Mouse (Mus musculus) heart, adult 2 months (tissue): ENCODE data around the gene Dck. TPM values are rescaled to one million over a fixed set of nuclear protein-coding genes. Genes with fewer than 3 reads are reported as not detected.

Experiments used
- DNase-seq, 2 experiments: peaks; one replicate each; pipeline ENCODE4 v3.0.0; 2021
- H3K27ac ChIP-seq: fragments of 200-600 bp; 2 replicates; pipeline ENCODE4 v1.8.1; 2022
- H3K27me3 ChIP-seq: fragments of 200-500 bp; 2 replicates; pipeline ENCODE4 v1.6.1; 2012; ENCODE audit warnings: mild to moderate bottlenecking, low read length, inconsistent platforms, mixed read lengths; ENCODE audit not compliant: control insufficient read depth, insufficient read depth
- H3K36me3 ChIP-seq: fragments of 200-500 bp; 2 replicates; pipeline ENCODE4 v1.6.1; 2012; ENCODE audit warnings: low read length, inconsistent platforms; ENCODE audit not compliant: control insufficient read depth, insufficient read depth
- H3K4me1 ChIP-seq: fragments of 200-500 bp; 2 replicates; pipeline ENCODE4 v1.6.1; 2011; ENCODE audit warnings: low read length; ENCODE audit not compliant: control insufficient read depth, insufficient read depth
- H3K4me3 ChIP-seq: fragments of 200-600 bp; 2 replicates; pipeline ENCODE4 v1.8.1; 2022
- H3K79me2 ChIP-seq: fragments of 200-500 bp; replicated peaks from 2 replicates; pipeline ENCODE4 v1.6.1; 2012; ENCODE audit warnings: mild to moderate bottlenecking, inconsistent platforms, low read length, moderate library complexity, mixed read lengths; ENCODE audit not compliant: control insufficient read depth, insufficient read depth
- H3K9ac ChIP-seq: fragments of 200-500 bp; 2 replicates; pipeline ENCODE4 v1.6.1; 2012; ENCODE audit warnings: low read depth, mild to moderate bottlenecking, control low read depth, inconsistent platforms, low read length, mixed read lengths
- CTCF ChIP-seq: fragments of 200-600 bp; IDR thresholded peaks from 2 replicates; pipeline ENCODE4 v1.8.1; 2022; ENCODE audit warnings: antibody characterized with exemption, mild to moderate bottlenecking, moderate library complexity
- EP300 ChIP-seq: fragments of 200-500 bp; IDR thresholded peaks from 2 replicates; pipeline ENCODE4 v1.6.1; 2011; ENCODE audit warnings: low read depth, low read length, control low read depth; ENCODE audit not compliant: insufficient read depth
- POLR2A ChIP-seq: fragments of 200-500 bp; IDR thresholded peaks from 2 replicates; pipeline ENCODE4 v1.6.1; 2011; ENCODE audit warnings: mild to moderate bottlenecking, low read depth, low read length, control low read depth; ENCODE audit not compliant: insufficient read depth
- WGBS: fragments of 180-500 bp; shearing (Covaris S2); methylation state at CpG from one replicate; pipeline ENCODE4 v1.1.7; 2018; 5-methylcytosine and 5-hydroxymethylcytosine counted together
- intact Hi-C: fragments of 180-260 bp; cut with DNase I; formaldehyde crosslinking; loops from one replicate; pipeline ENCODE4 v1.15.1; 2025
- polyA plus RNA-seq: library from polyadenylated mRNA; depleted of rRNA; stranded (reverse); fragments of >200 nt; gene quantifications from 2 replicates; pipeline ENCODE4 v1.2.3, GENCODE M21; 2012
- total RNA-seq, 2 experiments: library from RNA; stranded (reverse); gene quantifications; 2 replicates each; pipeline ENCODE4 v1.2.3; 2021

Dck gene
- total and polyA plus RNA-seq, 3 experiments = 1.6 to 2.5 (median 2.3) TPM

DNA sequence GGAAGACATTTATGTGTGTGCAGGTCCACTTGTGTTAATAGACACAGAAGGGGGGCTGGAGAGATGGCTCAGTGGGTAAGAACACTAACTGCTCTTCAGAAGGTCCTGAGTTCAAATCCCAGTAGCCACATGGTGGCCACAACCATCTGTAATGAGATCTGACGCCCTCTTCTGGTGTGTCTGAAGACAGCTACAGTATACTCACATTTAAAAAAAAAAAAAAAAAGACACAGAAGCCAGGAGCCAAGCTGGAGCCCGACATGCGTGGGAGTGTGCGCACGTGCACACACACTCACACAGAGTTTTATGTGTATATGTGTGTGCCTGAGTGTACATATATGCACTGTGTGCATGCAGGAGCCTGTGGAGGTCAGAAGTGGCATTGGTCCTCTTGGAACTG, 2.2 kb upstream of the Dck start:
- Histone ChIP-seq H3K4me3 (no peak overlapping the region), H3K9ac (no peak overlapping the region), H3K36me3 (0 out of 2 replicates have a peak, but pooled peaks cover 2% of the 10 kb centered on the region), H3K4me1 (no peaks in the 10 kb centered on the region; the same call in 1 of the 2 replicates), H3K27me3 (no peaks in the 10 kb centered on the region), H3K27ac (no peak overlapping the region), H3K79me2 (no peaks in the 10 kb centered on the region)
- intact Hi-C loops = no loop called here
- 85% methylated on average over 5 of the region's 5 CpGs for WGBS
- DNase-seq = no peak
- TF ChIP-seq POLR2A = no peak
- peak; percentile 21; the same call in 1 of the 2 replicates for TF ChIP-seq CTCF
- no peak for TF ChIP-seq EP300

DNA sequence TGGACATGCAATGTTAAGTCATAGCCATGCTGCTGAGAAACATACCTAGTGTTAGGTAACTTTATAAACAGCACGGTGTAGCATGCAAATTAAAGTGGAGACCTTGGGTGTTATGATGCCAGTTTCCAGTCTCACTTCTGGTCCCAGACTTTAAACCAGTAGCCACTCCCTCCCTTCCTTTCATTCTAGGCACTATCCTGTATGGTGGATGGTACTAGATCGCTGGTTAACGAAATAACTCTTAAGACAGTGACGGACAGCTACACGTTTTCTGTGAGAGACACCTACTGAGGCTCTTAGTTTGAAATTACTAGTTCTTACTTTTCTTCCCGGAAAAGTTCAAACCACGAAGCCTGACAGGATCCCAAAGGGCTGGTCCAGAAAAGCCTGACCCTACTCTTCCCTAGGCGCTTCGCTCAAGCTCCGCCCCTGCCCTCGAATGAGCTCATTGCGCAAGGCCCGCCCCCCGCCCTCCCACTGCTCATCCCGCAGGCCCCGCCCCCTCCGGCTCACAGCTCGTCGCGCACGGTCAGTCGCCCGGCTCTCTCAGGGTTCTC, 288 bp upstream of the Dck start:
- WGBS = 1% methylated on average over 23 of the region's 23 CpGs
- intact Hi-C loops = loop anchor here (1.0 kb wide), 1 partner anchor 88 kb away; the partner anchor contains the start of gene Grsf1
- peak; percentile 42 for TF ChIP-seq POLR2A
- TF ChIP-seq CTCF = no peak
- 0 out of 2 replicates have a peak, but pooled peaks cover 2% of the 10 kb centered on the region for H3K36me3 ChIP-seq
- no peaks in the 10 kb centered on the region for H3K79me2 ChIP-seq
- peak overlapping the region; percentile 66 for H3K4me3 ChIP-seq
- no peak for DNase-seq
- peak overlapping the region; percentile 49 for H3K9ac ChIP-seq
- no peaks in the 10 kb centered on the region for H3K27me3 ChIP-seq
- H3K27ac ChIP-seq = peak overlapping the region; percentile 36
- no peaks in the 10 kb centered on the region; the same call in 1 of the 2 replicates for H3K4me1 ChIP-seq

DNA sequence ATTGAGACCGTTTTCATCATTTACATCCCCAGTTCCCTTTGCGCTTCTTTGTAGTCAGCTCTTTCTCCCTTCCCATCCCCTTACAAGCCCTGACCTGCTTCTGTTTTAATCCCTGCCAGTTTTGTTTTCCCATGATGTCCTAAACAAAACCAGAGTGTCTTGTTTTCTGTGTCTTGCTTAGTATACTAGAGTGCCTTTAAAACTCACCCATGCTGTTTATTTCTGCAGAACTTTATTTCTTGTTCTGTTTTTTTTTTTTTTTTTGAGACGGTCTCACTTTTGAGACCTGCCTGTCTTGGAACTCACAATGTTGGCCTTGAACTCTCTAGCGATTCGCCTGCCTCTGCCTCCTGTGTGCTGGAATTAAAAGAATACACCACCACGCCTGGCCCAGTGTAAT, 791 bp downstream of the Dck start:
- H3K79me2 ChIP-seq = no peaks in the 10 kb centered on the region
- H3K27me3 ChIP-seq = no peaks in the 10 kb centered on the region
- 20% methylated on average over 6 of the region's 6 CpGs for WGBS
- H3K4me1 ChIP-seq = no peaks in the 10 kb centered on the region; the same call in 1 of the 2 replicates
- peak overlapping the region; percentile 49; the same call in 1 of the 2 replicates for H3K27ac ChIP-seq
- 0 out of 2 replicates have a peak, but pooled peaks cover 2% of the 10 kb centered on the region for H3K36me3 ChIP-seq
- peak overlapping the region; percentile 80 for H3K9ac ChIP-seq
- intact Hi-C loops = loop anchor here (1.0 to 5.0 kb wide), 2 partner anchors 45 to 198 kb away; partner anchors contain the start of genes Mob1b and Rufy3
- DNase-seq = no peak
- H3K4me3 ChIP-seq = peak overlapping the region; percentile 66
- no peak for TF ChIP-seq POLR2A
- TF ChIP-seq EP300 = no peak
- TF ChIP-seq CTCF = no peak

DNA sequence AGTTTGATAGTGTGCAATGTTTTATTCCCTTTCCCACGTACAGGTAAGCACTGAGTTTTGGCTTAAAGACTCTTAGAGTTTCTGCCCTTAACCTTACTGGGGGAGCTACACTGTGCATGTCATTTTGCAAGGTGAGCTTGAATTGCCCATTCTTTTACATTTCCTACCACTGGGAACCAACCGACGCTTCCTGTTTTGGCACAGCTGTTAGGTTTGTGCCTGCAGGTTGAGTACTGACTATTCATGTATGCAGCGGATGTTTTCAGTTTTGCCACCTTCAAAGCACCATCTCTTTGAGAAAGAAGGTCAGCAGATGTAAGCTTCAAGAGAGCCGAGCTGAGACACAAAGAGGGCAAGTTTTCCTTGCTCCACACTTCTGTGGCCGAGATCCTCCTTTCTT, 1.3 kb downstream of the Dck start:
- intact Hi-C loops = loop anchor here (5.0 kb wide), 1 partner anchor 199 kb away; the partner anchor contains the start of gene Rufy3
- Histone ChIP-seq H3K27me3 (no peaks in the 10 kb centered on the region), H3K9ac (no peak overlapping the region), H3K36me3 (0 out of 2 replicates have a peak, but pooled peaks cover 2% of the 10 kb centered on the region), H3K4me1 (no peaks in the 10 kb centered on the region; the same call in 1 of the 2 replicates), H3K27ac (no peak overlapping the region), H3K79me2 (no peaks in the 10 kb centered on the region), H3K4me3 (no peak overlapping the region)
- peak in 1 of 2 experiments; percentile 9 for DNase-seq
- WGBS = 62% methylated on average over 6 of the region's 6 CpGs
- no peak for TF ChIP-seq EP300

DNA sequence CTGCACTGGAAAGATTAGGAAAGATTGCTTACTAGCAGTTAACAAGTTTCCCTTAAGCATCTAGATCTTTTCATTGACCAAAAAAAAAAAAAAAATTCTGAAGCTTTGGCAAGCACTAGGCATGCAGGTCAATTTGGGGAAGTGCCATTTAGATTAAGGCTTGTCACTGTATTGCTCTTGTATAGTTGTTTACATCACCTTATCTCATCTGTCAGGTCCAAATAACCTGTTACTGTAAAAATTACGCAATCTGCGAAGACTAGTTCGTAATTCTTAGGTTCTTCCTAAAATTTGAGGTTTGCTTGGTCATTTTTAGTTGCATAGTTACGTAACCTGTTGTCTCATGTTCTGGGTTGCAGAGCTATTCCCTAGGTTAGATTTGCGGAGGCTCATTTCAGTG, 2.1 kb downstream of the Dck start:
- no peak overlapping the region for H3K27ac ChIP-seq
- H3K36me3 ChIP-seq = 0 out of 2 replicates have a peak, but pooled peaks cover 2% of the 10 kb centered on the region
- no peaks in the 10 kb centered on the region for H3K27me3 ChIP-seq
- H3K79me2 ChIP-seq = no peaks in the 10 kb centered on the region
- H3K9ac ChIP-seq = no peak overlapping the region
- intact Hi-C loops = loop anchor here (5.0 kb wide), 1 partner anchor 200 kb away; the partner anchor contains the start of gene Rufy3
- no peak overlapping the region for H3K4me3 ChIP-seq
- no peaks in the 10 kb centered on the region; the same call in 1 of the 2 replicates for H3K4me1 ChIP-seq
- DNase-seq = no peak
- TF ChIP-seq CTCF = no peak
- TF ChIP-seq EP300 = no peak
- TF ChIP-seq POLR2A = no peak
- WGBS = 86% methylated on average over 5 of the region's 5 CpGs

DNA sequence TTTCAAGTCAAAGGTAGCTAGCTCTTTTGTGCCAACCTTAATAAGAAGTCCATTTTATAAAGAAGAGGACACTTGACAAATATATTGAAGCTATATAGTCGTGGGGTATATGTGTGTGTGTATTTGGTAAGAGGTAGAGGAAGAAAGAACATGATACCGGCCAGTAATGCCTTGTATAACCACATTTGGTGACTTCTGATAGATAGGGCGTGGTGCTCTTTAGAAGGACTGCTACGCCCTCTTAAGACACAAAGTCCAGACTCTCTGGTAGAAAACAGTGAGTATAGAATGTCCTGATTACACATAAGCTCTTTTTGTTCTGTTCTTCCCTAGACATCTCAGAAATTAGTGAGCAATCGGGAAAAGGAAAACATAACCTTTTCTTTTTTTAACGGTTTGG, 3.4 kb downstream of the Dck start:
- intact Hi-C loops = loop anchor here (5.0 kb wide), 1 partner anchor 201 kb away; the partner anchor contains the start of gene Rufy3
- Histone ChIP-seq H3K9ac (no peak overlapping the region), H3K79me2 (no peaks in the 10 kb centered on the region), H3K27me3 (no peaks in the 10 kb centered on the region), H3K36me3 (0 out of 2 replicates have a peak, but pooled peaks cover 2% of the 10 kb centered on the region), H3K27ac (no peak overlapping the region), H3K4me1 (no peaks in the 10 kb centered on the region; the same call in 1 of the 2 replicates), H3K4me3 (no peak overlapping the region)
- no peak for DNase-seq
- TF ChIP-seq CTCF = no peak
- TF ChIP-seq POLR2A = no peak
- 86% methylated on average over 6 of the region's 6 CpGs for WGBS
